Mouse (Mus musculus) urinary bladder, postnatal 36 days (tissue): ENCODE results near the gene Retreg1.

ENCODE experiments used
- DNase-seq, 2 experiments: peaks; one replicate each; pipeline ENCODE4 v3.0.0; 2022; ENCODE audit warnings: low spot score in 2 of 2, mixed read lengths in 1 of 2

Gene Retreg1

DNA sequence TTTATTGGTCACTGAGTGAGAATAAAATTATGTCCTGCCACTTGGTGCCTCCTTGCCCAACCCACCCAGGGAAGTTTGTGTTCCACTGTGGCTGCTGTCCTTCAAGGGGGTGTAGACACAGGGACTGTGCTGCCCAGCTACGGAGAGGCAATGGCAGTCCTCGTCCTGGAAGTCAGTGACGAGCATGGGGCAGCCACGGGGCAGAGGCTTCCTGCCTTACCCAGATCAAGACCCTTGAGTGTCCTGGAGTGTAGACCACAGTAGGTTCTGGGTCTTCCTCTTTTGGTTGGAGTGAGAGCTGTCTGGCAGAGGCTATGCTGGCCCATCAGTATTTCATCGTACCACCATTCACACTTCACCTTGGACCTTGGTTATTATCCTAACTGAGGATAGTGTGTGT, 37.2 kb downstream of the Retreg1 start:
- no peak for DNase-seq

GRCm38 (mm10) chr15:25882002-25882401, 39.0 kb downstream of the Retreg1 start:
- DNase-seq = no peak

- DNase-seq = no peak
Measured at GRCm38 (mm10) chr15:25884416-25884958, 41.5 kb downstream of the Retreg1 start.

GRCm38 (mm10) chr15:25886581-25887011, 43.6 kb downstream of the Retreg1 start:
- DNase-seq = peak in 1 of 2 experiments; percentile 52

DNA sequence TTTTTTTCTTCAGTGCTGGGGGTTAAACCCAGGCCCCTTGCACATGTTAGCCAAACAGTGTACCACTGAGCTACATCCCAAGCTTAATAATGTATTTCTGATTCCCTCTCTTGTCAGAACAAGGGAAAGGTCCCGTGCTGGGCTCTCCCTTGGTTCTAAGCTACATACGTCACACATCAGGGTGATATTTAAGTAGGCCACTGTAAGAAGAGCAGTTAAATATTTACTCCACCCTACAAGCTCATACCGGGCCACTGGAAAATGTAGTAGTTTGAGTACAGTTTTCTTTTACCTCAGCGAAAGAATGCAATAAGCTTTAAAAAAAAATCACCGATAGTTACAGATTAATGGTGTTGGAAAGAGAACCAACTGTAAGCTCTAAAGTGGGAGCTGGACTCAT, 46.9 kb downstream of the Retreg1 start:
- DNase-seq = no peak

DNA sequence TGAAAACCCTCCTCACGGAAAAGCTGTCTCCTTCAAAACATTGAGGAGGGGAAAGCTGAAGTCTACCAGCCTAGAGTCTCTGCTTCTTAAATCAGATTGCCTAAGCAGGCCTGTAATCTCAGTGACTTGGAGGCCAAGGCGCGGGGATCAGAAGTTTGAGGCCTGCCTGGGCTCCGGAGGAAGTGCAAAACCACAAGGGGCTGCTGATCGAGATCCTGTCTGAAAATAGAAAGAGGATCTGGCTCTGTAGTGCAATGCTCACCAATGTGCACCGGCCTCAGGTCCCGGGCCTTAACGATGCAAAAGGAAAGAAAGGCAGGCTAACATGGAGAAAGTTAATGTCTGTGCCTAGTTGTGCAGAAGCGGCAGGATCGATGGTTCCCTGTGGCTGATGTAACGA, 48.6 kb downstream of the Retreg1 start:
- DNase-seq = peak in 1 of 2 experiments; percentile 25

DNA sequence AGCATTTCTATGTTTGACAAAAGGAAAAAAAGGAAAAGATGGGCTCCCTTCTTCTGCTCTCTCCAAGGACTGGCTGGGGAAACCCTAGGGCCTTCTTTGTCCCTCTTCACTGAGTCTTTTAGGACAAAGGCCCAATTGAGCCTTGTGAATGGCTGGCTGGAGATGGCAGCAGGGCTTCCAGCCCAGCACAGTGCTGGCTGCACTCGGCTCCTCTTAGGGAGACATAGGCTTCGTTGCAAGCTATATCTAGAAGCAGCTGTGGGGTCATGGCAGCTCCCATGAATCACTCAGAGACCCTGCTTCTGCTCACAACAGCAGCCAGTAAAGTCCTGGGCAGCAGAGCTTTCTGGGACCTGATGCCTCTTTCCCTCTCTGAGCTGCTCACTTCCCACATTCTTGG, 50.3 kb downstream of the Retreg1 start:
- no peak for DNase-seq

DNA sequence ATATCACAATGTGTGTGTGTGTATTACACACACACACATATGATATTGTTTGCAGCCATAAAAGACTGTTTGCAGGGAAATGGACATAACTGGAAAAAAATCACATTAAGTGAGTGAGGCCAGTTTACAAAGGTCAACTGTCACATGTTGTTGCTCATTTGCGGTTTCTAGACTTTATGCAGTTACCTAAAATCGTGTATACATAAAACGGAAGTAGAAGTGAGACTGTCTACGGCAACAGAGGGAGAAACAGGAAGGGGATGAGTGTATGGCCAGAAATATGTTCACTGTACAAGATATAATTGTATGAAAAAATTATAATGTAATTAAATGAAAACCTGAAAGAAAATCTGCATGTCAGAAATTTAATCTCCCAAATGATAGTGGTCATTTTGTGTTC, 53.8 kb downstream of the Retreg1 start:
- DNase-seq = no peak

- no peak for DNase-seq
Measured at GRCm38 (mm10) chr15:25897617-25898016, 54.6 kb downstream of the Retreg1 start.

DNA sequence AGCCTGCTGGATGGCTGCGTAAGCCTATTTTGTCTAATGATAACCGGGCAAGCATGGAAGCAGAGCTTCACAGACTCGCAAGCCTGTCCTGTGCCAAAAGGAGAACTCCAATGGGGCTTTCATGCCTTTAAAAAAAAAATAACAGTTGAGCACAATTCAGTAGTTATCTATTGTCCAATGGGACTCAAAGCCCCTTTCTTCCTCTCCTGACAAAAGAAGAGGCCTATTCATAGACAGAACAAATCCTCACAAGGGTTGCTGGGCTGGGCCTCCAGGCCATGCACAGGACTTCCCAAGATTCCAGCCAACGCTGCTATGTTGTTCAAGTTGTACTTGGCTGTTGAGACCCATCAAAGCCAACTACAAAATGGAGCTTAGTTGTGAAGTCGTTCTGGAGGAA, 56.0 kb downstream of the Retreg1 start:
- no peak for DNase-seq

GRCm38 (mm10) chr15:25900540-25900939, 57.6 kb downstream of the Retreg1 start:
- DNase-seq = peak; percentile 66 to 77

DNA sequence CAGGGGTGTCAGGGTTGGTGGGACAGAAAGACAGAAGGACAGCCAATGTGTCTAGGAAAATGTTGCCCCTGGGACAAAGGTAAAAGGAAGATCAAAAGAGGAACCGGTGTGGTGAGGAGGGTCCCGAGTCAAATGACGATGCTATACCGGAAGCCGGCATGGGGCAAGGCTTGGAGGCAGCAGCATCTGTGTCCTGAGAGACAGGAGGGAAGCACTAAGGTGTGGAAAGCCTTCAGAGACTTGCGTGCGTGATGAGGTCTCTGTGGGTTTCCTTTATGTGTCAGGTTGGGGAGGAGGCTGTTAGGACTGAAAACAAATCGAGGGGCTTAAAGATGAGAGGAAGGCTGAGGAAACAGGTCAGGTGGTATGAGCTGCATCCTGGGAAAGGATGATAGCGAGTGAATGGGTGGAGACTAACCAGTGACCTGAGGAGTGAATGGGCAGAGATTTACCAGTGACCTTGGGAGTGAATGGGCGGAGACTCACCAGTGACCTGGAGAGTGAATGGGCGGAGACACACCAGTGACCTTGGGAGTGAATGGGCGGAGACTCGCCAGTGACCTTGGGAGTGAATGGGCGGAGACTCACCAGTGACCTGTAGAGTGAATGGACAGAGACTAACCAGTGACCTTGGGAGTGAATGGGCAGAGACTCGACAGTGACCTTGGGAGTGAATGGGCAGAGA, 60.1 kb downstream of the Retreg1 start:
- DNase-seq = no peak

GRCm38 (mm10) chr15:25904435-25905021, 61.5 kb downstream of the Retreg1 start:
- no peak for DNase-seq

DNA sequence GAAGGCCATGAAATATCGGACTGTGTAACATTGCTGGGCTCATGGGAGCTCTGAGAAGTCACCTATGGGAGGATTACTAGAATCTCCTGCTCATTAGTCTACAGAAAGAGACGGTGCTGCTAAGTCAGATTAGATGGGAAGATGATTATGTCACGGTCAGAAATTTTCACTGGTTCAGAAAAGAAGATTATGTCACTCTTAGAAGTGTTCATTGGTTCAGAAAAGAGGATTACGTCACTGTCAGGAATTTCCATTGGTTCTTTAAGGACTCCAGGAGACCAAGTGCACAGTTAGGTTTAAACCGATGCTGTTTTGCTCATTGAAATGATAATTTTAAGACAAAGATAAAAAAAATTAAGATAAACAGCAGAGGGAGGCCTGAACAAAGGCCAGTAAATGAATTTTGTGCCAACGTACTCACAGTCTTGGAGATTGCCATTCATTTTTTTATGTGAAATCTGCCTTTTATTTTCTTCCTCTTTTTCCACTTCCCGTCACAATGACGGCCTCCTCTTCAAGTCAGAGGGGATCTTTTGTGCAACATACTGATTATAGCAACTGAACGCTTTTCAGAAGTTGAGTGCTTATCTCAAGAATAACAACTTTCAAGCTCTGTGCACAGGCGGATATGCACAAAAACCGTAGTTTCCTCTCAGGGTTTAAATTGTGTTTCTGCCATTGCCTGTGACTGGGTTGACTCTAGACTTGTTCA, 67.0 kb downstream of the Retreg1 start:
- DNase-seq = no peak

GRCm38 (mm10) chr15:25910495-25910865, 67.5 kb downstream of the Retreg1 start:
- DNase-seq = no peak

DNA sequence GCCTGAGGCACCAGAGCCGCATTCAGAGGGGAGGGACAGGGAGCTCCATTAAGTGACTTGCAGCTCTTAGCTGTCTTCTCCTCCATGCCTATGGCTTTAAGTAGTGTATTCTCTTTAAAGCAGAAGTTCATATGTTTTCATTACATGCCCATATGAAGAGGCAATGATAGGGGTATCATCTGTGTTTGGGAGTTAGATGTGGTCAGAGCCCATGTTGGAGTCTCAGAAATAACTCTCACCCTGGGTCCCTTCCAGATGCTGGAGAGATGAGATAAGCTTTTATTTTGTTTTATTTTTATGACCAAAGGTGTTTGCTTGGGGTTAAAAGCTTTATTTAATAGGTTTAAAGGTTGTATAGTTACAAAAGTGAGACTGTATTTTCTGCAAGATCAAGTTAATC, 67.9 kb downstream of the Retreg1 start:
- no peak for DNase-seq

DNA sequence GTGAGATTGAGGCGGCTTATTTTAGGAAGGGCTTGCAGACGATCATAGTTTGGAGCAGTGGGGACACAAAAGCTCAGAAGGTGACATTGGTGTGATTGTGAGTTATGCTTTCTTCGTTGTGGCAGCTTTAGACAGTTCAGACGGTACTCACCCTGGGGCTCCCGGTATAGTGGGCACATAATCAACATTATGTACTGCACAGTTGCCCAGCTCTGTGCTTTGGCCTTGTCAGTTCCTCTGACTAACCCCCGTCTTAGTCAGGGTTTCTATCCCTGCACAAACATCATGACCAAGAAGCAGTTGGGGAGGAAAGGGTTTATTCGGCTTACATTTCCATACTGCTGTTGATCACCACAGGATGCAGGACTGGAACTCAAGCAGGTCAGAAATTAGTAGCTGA, 69.9 kb downstream of the Retreg1 start:
- DNase-seq = no peak

DNA sequence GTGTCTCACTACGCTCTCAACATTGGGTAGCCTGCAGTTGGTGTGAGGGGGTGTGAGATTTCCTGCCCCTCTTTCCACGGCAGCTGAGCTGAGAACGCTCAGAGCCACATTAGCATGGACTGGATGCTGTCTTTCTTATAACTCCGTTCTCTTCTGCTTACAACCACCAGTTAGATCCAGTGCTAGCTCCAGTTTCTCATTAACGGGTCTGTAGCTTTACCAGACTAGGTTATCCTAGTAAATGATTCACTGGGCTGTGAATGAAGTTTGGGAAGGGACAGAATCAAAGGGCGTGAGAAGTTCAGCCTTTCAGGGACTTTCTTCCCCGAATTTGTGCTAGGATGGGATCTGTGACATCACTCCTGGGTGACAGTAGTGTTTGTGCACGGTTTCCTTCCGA, 70.7 kb downstream of the Retreg1 start:
- no peak for DNase-seq

DNA sequence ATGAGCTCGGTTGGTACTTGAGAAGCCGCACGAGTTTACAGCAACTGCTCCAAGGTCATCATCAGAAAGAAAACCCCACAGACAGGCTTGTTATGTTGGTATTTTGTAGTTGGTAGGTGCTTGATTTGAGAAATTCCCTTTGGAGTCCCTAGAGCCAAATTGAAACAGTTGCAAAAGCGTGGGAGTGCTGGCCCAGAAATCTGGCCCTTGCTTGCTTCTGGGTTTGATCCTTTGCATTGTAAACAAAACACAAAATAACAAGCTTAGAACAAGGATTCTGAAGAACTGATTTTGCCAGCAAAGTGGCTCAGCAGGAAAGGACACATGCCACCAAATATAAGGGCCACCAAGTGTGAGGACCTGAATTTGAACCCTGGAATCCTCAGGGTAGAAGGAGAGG, 71.2 kb downstream of the Retreg1 start:
- peak in 1 of 2 experiments; percentile 14 for DNase-seq

DNA sequence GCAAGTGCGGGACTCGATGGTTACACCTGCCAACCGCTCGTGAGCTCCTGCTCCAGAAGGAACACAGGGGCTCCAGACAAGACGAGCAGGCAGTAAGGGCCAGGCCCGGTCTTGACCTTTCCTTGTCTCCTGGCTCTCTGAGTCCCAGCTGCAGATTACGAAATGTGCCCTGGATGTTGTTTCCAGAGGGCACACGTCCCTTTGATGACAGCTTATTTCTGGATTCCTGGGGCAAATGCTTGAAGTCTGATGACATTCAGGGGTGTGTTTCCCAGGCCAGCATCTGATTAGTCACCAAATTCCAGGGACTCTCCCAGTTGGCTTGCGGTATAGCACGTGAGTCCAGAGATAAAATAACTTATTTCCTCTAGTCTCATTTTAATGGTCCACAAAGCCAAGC, 72.0 kb downstream of the Retreg1 start:
- peak; percentile 13 to 66 for DNase-seq

DNA sequence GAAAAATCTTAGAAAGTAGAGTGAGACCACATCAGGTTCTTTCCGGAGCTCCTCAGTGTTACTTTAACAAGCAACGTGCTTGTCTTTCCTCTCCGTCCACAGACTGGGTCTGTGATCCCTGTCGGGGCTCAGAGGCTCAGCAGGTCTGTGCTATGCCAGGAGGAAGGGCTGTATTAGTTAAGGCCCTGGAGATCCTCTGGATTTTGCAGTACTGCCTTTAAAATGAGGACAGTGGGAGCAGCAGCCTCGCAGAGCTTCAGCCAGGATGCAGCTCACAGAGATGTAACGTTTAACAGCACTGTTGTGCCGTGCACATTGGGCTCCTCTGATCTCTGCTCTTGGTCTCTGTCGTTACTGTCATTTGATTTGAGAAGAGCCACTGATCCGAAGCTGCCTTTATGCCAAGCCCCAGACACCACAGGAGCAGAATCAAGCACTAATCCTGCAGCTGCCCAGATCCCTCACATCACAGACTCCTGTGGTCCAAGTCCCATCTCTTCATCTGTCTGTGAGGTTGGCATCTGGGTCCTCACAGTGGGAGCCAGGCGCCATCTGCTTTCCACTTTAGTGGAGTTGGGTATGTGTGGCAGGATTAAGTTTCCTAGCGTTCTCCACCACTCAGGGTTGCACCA, 72.7 kb downstream of the Retreg1 start:
- DNase-seq = no peak

GRCm38 (mm10) chr15:25916252-25916651, 73.3 kb downstream of the Retreg1 start:
- DNase-seq = no peak
